Mouse (Mus musculus): ENCODE measurements around the gene Wfdc15b.

DNA sequence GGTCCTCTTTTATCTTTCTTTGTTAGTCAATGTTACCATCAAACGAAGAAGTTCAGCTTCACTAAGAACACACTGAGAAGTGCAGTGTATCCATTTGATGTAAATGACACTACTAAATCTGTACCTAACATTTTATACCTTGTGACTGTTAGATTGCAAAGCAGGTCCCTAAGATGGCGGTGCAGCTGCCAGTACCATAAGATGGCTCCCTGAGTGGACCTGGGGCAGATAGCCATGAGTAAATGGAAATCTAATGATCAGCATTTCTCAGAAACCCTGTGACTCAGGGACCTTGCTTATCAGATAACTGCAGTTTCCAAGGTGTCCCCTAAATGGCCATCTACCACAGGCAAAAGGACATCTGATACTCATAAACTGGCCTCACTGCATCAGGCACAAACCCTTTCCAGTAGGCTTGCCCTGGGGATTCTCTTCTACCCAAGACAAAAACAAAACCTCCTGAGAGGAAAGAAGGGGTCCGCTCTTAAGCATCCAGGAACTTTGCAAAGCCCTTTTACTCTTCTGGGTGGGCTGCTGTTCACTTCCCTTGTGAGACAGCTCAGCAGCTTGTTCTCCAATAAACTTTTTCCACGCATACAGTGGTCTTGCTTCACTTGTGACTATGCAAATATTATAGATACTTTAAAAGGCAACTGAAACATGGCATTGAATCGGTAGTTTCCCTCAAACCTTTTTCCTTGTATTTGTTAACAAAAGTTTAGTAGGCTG is 25.3 kb downstream of the Wfdc15b start:
- TF ChIP-seq CTCF (IDR thresholded peaks at IDR 0.05; ENCODE audit: extremely low read depth, insufficient read depth, low read length) = no peak
- no peak for TF ChIP-seq POLR2A (IDR thresholded peaks at IDR 0.05; ENCODE audit: extremely low read depth, insufficient read depth, low read length)
